Mouse (Mus musculus): ENCODE data around the gene 4930550C14Rik. TPM values are rescaled to one million over a fixed set of nuclear protein-coding genes. Genes with fewer than 3 reads are reported as not detected.

The 4930550C14Rik gene
- polyA plus RNA-seq, 1 experiment from 2014 or later, result 0.23 TPM

- no peaks in the 10 kb centered on the region for H3K27me3 ChIP-seq (replicated peaks)
- no peak for ATAC-seq (ENCODE audit: insufficient number of reproducible peaks, low FRiP score)
- H3K9ac ChIP-seq, result no peak overlapping the region
- H3K27ac ChIP-seq (ENCODE audit: poor library complexity, severe bottlenecking), result no peak overlapping the region
- H3K4me1 ChIP-seq (replicated peaks), result peaks cover 14% of the 10 kb centered on the region
- no peak overlapping the region for H3K4me3 ChIP-seq
- no peak overlapping the region; the same call in 1 of the 2 replicates for H3K4me2 ChIP-seq
- H3K9me3 ChIP-seq (replicated peaks), result no peaks in the 10 kb centered on the region
- peaks cover 7% of the 10 kb centered on the region; the same call in 1 of the 2 replicates for H3K36me3 ChIP-seq
- 78% methylated on average over 6 of the region's 6 CpGs for WGBS
These were observed 2.1 kb downstream of the 4930550C14Rik start for GRCm38 (mm10) chr9:53404050-53404752.

DNA sequence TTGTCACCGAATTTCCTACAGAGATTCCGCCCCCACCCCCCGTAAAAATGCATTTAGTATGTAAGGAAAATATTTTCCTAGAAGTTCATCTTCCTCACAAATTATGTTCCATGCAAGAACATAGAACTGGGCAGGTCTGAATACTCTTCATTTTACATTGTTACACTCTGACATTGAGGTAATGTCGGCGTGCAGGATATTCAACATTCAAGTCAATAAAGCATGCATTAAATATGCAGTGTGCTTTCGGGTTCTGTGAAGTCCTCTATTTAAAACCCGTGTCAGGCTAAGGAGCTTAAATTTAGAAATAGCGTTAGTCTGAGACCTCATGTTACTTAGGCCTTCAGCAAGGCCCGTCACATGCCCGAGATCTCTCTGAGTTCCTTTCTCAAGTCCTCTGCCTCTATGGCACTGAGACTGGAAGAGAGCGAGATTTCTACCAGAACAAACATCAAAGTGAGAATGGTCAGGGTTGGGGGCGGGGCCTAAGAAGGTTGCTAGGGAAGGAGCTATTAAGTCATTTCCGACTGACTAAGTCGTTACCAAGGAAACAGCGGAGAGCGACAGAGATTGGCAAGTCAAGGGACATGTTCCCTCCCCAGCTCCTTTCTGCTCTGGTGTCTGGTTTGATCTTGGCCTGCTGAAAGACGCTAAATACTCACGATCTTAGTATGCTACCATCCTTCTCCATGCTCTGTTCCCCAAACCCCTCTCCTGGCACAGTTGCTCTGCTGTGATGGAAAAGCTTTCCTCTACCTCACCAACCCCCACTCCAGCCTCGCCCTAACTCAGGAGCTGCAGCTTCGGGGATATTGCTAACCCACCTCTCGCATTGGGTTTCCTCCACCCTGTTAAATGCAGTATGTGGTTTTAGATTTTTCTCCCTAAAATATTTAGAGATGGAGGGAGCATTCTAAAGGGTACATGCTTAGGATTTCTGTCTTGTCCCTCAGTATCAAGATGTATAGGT lies 2.9 kb downstream of the 4930550C14Rik start:
- Histone ChIP-seq H3K4me2 (peak overlapping the region; percentile 73), H3K9me3 (replicated peaks) (no peaks in the 10 kb centered on the region), H3K9ac (peak overlapping the region; percentile 34; the same call in 1 of the 2 replicates), H3K27ac (ENCODE audit: poor library complexity, severe bottlenecking) (peak overlapping the region; percentile 49; the same call in 1 of the 2 replicates), H3K36me3 (no peaks in the 10 kb centered on the region), H3K27me3 (replicated peaks) (no peaks in the 10 kb centered on the region), H3K4me3 (peak overlapping the region; percentile 50), H3K4me1 (replicated peaks) (peaks cover 14% of the 10 kb centered on the region)
- 25% methylated on average over 21 of the region's 21 CpGs for WGBS
- ATAC-seq (ENCODE audit: insufficient number of reproducible peaks, low FRiP score), result peak; percentile 84

DNA sequence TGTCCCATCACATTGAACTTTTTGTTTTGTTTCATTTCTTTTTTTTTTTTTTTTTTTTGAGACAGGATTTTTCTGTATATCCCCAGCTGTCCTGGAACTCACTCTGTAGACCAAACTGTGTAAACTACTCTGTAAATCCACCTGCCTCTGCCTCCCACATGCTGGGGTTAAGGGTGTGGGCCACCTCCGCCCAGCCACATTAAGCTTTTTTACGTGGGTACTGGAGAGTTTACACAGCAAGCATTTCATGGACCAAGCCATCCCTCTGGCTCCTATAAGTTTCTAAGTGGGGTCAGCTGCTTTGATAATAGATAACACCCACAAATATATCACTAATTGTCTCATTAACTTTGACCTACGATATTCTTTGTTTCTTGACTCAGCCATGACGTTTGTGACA lies 6.4 kb downstream of the 4930550C14Rik start:
- 0 out of 2 replicates have a peak, but pooled peaks cover 5% of the 10 kb centered on the region for H3K4me1 ChIP-seq (replicated peaks)
- H3K9me3 ChIP-seq (replicated peaks), result no peaks in the 10 kb centered on the region
- no peak overlapping the region for H3K4me2 ChIP-seq
- H3K27ac ChIP-seq (ENCODE audit: poor library complexity, severe bottlenecking), result no peak overlapping the region
- no peaks in the 10 kb centered on the region for H3K27me3 ChIP-seq (replicated peaks)
- H3K36me3 ChIP-seq, result no peaks in the 10 kb centered on the region
- 78% methylated on average over 4 of the region's 4 CpGs for WGBS
- H3K9ac ChIP-seq, result no peak overlapping the region
- no peak overlapping the region for H3K4me3 ChIP-seq
- ATAC-seq (ENCODE audit: insufficient number of reproducible peaks, low FRiP score), result no peak

GRCm38 (mm10) chr9:53408953-53409361 lies 6.8 kb downstream of the 4930550C14Rik start:
- no peak overlapping the region for H3K4me3 ChIP-seq
- H3K9ac ChIP-seq, result no peak overlapping the region
- H3K4me1 ChIP-seq (replicated peaks), result 0 out of 2 replicates have a peak, but pooled peaks cover 5% of the 10 kb centered on the region
- WGBS, result 56% methylated on average over 2 of the region's 2 CpGs
- no peak for ATAC-seq (ENCODE audit: insufficient number of reproducible peaks, low FRiP score)
- no peaks in the 10 kb centered on the region for H3K36me3 ChIP-seq
- H3K27me3 ChIP-seq (replicated peaks), result no peaks in the 10 kb centered on the region
- H3K27ac ChIP-seq (ENCODE audit: poor library complexity, severe bottlenecking), result no peak overlapping the region
- H3K4me2 ChIP-seq, result no peak overlapping the region
- H3K9me3 ChIP-seq (replicated peaks), result no peaks in the 10 kb centered on the region

DNA sequence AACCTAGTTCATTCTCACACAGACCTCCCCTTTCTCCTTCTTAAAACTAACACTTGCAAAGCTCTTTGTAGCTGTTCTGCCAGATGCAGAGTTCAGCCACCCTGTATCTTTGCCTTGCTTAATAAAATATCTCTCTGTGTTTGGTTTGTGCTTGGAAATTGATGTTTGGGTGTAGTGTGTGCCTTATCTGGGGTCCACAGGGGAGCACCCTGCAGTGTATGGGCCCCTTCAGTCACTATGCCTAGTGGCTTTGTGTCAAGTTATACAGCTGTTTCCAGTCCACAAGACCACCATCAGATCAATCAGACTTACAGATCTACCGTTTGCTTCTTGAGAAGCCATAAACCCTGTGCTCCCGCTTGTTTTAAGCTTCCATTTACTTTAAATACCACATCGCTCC lies 7.3 kb downstream of the 4930550C14Rik start:
- no peak overlapping the region for H3K9ac ChIP-seq
- no peaks in the 10 kb centered on the region for H3K36me3 ChIP-seq
- no peak overlapping the region for H3K27ac ChIP-seq (ENCODE audit: poor library complexity, severe bottlenecking)
- H3K4me3 ChIP-seq, result no peak overlapping the region
- 87% methylated on average over 3 of the region's 3 CpGs for WGBS
- H3K9me3 ChIP-seq (replicated peaks), result no peaks in the 10 kb centered on the region
- no peak for ATAC-seq (ENCODE audit: insufficient number of reproducible peaks, low FRiP score)
- H3K4me2 ChIP-seq, result no peak overlapping the region
- no peaks in the 10 kb centered on the region for H3K27me3 ChIP-seq (replicated peaks)
- 0 out of 2 replicates have a peak, but pooled peaks cover 4% of the 10 kb centered on the region for H3K4me1 ChIP-seq (replicated peaks)

DNA sequence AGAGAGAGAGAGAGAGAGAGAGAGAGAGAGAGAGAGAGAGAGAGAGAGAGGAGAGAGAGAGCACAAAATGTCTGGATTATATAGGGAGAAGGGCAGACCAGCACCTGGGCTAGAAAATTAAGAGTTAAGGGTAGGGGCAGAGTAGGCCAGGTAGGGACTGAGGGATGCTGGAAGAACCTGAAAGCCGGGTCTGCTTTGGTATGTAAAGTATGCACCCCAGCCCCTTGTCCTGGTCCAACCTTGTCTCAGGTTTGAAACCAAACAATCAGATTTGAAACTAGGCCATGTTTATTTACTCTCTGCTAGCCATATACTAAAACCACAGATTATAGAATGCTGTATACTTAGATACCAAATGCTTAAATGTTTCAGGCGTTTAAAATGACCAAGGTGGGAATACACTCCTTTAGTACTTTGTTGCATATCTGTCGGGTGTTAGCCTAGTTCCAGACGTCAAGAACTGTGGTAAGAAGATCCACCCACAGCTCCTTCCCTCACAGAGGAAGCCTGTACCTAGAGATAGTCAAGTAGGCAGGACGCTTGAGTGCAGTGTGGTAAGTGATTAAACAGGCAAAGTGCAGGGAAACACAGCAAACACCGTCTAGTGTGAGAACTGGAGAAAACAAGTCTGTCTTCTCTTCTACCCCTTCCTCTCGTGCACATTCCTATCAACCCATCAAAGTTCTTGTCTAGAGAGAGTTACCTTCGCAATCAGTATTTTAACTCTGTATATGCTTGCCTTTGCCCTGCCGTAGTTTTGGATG lies 20.2 kb downstream of the 4930550C14Rik start:
- H3K27me3 ChIP-seq (replicated peaks), result no peaks in the 10 kb centered on the region
- H3K4me3 ChIP-seq, result no peak overlapping the region
- ATAC-seq (ENCODE audit: insufficient number of reproducible peaks, low FRiP score), result 0 out of 2 replicates have a peak, but pooled peaks have one; percentile 61
- no peaks in the 10 kb centered on the region for H3K4me1 ChIP-seq (replicated peaks)
- no peak overlapping the region for H3K4me2 ChIP-seq
- peaks cover 7% of the 10 kb centered on the region; the same call in 1 of the 2 replicates for H3K9me3 ChIP-seq (replicated peaks)
- H3K36me3 ChIP-seq, result no peaks in the 10 kb centered on the region
- 44% methylated on average over 9 of the region's 9 CpGs for WGBS
- no peak overlapping the region for H3K27ac ChIP-seq (ENCODE audit: poor library complexity, severe bottlenecking)
- H3K9ac ChIP-seq, result no peak overlapping the region

DNA sequence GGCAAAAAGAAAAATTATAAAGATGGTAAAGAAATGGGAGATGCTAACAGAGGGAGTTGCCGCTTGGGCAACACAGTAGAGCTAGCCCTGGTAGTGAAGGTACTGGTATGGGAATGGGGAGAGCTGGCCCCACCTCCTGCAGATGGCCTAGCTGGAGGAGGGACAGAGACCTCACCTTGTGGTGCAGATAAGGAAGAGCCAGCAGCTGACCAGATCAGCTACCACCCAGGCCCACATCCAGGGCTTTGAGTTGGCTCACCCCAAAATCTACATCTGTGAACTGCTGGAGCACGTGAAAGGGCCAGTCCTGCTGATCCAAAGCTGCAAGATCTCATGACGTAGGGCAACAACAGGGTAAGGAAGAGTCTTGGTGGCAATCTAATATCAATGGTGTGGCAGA lies 24.6 kb downstream of the 4930550C14Rik start:
- H3K4me1 ChIP-seq (replicated peaks), result no peaks in the 10 kb centered on the region
- no peak overlapping the region for H3K4me2 ChIP-seq
- no peak overlapping the region for H3K9ac ChIP-seq
- H3K27ac ChIP-seq (ENCODE audit: poor library complexity, severe bottlenecking), result no peak overlapping the region
- no peaks in the 10 kb centered on the region for H3K27me3 ChIP-seq (replicated peaks)
- no peak overlapping the region for H3K4me3 ChIP-seq
- H3K36me3 ChIP-seq, result no peaks in the 10 kb centered on the region
- no peaks in the 10 kb centered on the region for H3K9me3 ChIP-seq (replicated peaks)
- ATAC-seq (ENCODE audit: insufficient number of reproducible peaks, low FRiP score), result no peak
- WGBS, result 78% methylated on average over 3 of the region's 3 CpGs

GRCm38 (mm10) chr9:53427638-53428037 lies 25.5 kb downstream of the 4930550C14Rik start:
- no peak overlapping the region for H3K9ac ChIP-seq
- no peaks in the 10 kb centered on the region for H3K27me3 ChIP-seq (replicated peaks)
- no peak overlapping the region for H3K27ac ChIP-seq (ENCODE audit: poor library complexity, severe bottlenecking)
- no peaks in the 10 kb centered on the region for H3K36me3 ChIP-seq
- ATAC-seq (ENCODE audit: insufficient number of reproducible peaks, low FRiP score), result no peak
- no peak overlapping the region for H3K4me3 ChIP-seq
- no peaks in the 10 kb centered on the region for H3K4me1 ChIP-seq (replicated peaks)
- 69% methylated on average over 3 of the region's 3 CpGs for WGBS
- no peak overlapping the region for H3K4me2 ChIP-seq
- no peaks in the 10 kb centered on the region for H3K9me3 ChIP-seq (replicated peaks)

DNA sequence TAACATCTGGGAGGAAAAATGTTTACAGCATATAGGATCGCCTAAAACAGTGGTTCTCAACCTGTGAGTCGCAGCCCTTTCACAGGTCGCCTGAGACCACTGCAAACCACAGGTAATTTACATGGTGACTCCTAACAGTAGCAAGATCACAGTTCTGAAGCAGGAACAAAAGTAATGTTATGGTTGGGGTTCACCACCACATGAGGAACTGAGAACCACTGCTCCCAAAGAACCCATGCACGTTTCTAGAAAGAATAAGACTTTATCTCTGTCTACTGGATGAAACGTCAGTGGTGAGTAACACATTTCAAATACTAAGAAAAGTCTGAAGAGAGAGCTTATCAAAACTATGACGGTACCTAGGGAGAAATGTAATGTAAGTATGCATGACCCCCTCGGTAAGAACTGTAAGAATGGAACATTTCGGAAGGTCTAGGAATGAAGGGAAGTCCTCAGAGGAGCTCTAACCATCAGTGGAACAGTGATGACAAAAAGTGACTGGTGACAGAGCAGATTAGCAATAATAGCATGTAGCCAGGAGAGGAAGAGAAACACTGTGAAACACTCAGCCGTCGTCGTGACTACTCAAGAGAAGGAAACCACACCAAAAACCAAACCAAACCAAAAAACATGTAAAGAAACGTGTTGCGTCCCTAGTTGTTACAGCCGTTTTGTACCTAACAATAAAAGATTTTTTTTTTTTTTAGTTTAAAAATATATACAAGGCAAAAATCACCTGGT lies 33.9 kb downstream of the 4930550C14Rik start:
- H3K27me3 ChIP-seq (replicated peaks), result no peaks in the 10 kb centered on the region

DNA sequence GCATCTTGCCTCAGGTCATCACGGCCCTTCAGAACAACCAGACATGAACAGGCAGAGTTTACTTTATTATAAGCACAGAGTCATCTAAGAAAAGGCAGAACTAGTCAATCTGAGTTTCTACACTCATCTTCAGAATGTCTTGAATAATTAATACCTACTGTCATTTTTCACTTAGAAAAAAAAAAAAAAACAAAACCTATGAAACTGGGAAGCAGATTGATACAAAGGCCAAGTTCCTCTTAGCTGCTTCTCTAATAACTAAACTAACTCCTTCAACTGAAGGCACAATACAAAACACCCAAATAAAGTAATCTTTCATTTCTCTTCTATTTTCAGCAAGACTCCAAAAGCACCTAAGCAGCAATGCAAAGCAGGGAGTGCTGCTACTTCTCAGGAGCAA lies 48.5 kb downstream of the 4930550C14Rik start:
- no peak for ATAC-seq (ENCODE audit: insufficient number of reproducible peaks, low FRiP score)
- WGBS, result 88% methylated on average over 1 of the region's 1 CpGs
- Histone ChIP-seq H3K27me3 (replicated peaks) (no peaks in the 10 kb centered on the region), H3K27ac (ENCODE audit: poor library complexity, severe bottlenecking) (no peak overlapping the region), H3K9me3 (replicated peaks) (no peaks in the 10 kb centered on the region), H3K4me1 (replicated peaks) (no peaks in the 10 kb centered on the region), H3K4me3 (no peak overlapping the region), H3K9ac (no peak overlapping the region), H3K36me3 (peaks cover 49% of the 10 kb centered on the region), H3K4me2 (no peak overlapping the region)

More for the DNA sequence above, 33.9 kb downstream of the 4930550C14Rik start:
- peaks cover 5% of the 10 kb centered on the region; the same call in 1 of the 2 replicates for H3K4me1 ChIP-seq (replicated peaks)
- WGBS, result 78% methylated on average over 14 of the region's 14 CpGs
- H3K9me3 ChIP-seq (replicated peaks), result no peaks in the 10 kb centered on the region
- H3K36me3 ChIP-seq, result peaks cover 17% of the 10 kb centered on the region
- no peak overlapping the region for H3K4me3 ChIP-seq
- H3K27ac ChIP-seq (ENCODE audit: poor library complexity, severe bottlenecking), result no peak overlapping the region
- no peak for ATAC-seq (ENCODE audit: insufficient number of reproducible peaks, low FRiP score)
- no peak overlapping the region for H3K9ac ChIP-seq
- no peak overlapping the region for H3K4me2 ChIP-seq
